Mouse (Mus musculus) liver, embryonic 14.5 days (tissue): ENCODE data around the gene Dxo. TPM values are rescaled to one million over a fixed set of nuclear protein-coding genes. Genes with fewer than 3 reads are reported as not detected.
A peak's percentile ranks its signal among the peaks of the same experiment; 100 is the strongest.
"Not testable (repeated sequence)": the region's sequence is repeated elsewhere in the genome, so short reads cannot be mapped to it uniquely, and the experiment has no call there.

ENCODE experiments used
- ATAC-seq: fragments of 200-750 bp; cut with Nextera tagmentation; 2 replicates; pipeline ENCODE4 v1.8.0; 2017; ENCODE audit warnings: moderate number of reproducible peaks, mild to moderate bottlenecking, moderate library complexity; ENCODE audit not compliant: insufficient read depth
- DNase-seq, 3 experiments: peaks; one replicate each; pipeline ENCODE4 v3.0.0-alpha.2; 2012 to 2013; ENCODE audit warnings: low read depth in 3 of 3, low spot score in 3 of 3
- H3K27ac ChIP-seq: fragments of 300-500 bp; sonication (generic); 2 replicates; pipeline ENCODE4 v1.5.1; 2014; ENCODE audit warnings: moderate library complexity, mild to moderate bottlenecking, control low read depth, inconsistent platforms
- H3K27me3 ChIP-seq: fragments of 300-500 bp; sonication (generic); 2 replicates; pipeline ENCODE4 v1.6.1; 2014; ENCODE audit warnings: mild to moderate bottlenecking, low read length, moderate library complexity; ENCODE audit not compliant: control insufficient read depth, insufficient read depth
- H3K36me3 ChIP-seq: fragments of 300-500 bp; sonication (generic); replicated peaks from 2 replicates; pipeline ENCODE4 v1.6.1; 2014; ENCODE audit warnings: low read depth; ENCODE audit not compliant: control insufficient read depth, insufficient read depth
- H3K4me1 ChIP-seq, 2 experiments: fragments of 200-500 bp in 1 of 2; fragments of 300-500 bp in 1 of 2; sonication (generic) in 1 of 2; replicated peaks; 2 replicates each; pipeline ENCODE4 v1.6.1; 2012 to 2014; ENCODE audit warnings: antibody characterized with exemption in 1 of 2, inconsistent platforms in 1 of 2, low read length in 1 of 2; ENCODE audit not compliant: control insufficient read depth in 2 of 2, insufficient read depth in 2 of 2
- H3K4me2 ChIP-seq: fragments of 300-500 bp; sonication (generic); 2 replicates; pipeline ENCODE4 v1.6.1; 2014; ENCODE audit warnings: low read depth, mild to moderate bottlenecking, control low read depth, moderate library complexity
- H3K4me3 ChIP-seq, 2 experiments: fragments of 200-500 bp in 1 of 2; fragments of 300-500 bp in 1 of 2; sonication (generic) in 1 of 2; 2 replicates each; pipeline ENCODE4 v1.5.1; 2012 to 2014; ENCODE audit warnings: low read depth in 2 of 2, low read length in 2 of 2, mild to moderate bottlenecking in 2 of 2, control low read depth in 1 of 2, inconsistent platforms in 1 of 2, moderate library complexity in 1 of 2; ENCODE audit not compliant: insufficient read depth in 1 of 2
- H3K9ac ChIP-seq: fragments of 300-500 bp; sonication (generic); replicated peaks from 2 replicates; pipeline ENCODE4 v1.6.1; 2014; ENCODE audit warnings: mild to moderate bottlenecking, control low read depth, moderate library complexity
- H3K9me3 ChIP-seq: fragments of 300-500 bp; sonication (generic); 2 replicates; pipeline ENCODE4 v1.6.1; 2016; ENCODE audit warnings: low read length, mixed read lengths; ENCODE audit not compliant: control insufficient read depth
- CTCF ChIP-seq: IDR thresholded peaks from 2 replicates; pipeline ENCODE4 v1.5.1; 2016; ENCODE audit warnings: antibody characterized with exemption, low read depth, control low read depth
- EP300 ChIP-seq: IDR thresholded peaks from 2 replicates; pipeline ENCODE4 v1.6.1; 2016; ENCODE audit warnings: antibody characterized with exemption, low read depth
- WGBS: fragments of 180-500 bp; shearing (Covaris S2); extraction: QIAGEN DNeasy Blood & Tissue Kit; methylation state at CpG from one replicate; pipeline ENCODE4 v1.1.7; 2014; ENCODE audit not compliant: insufficient replicate concordance; 5-methylcytosine and 5-hydroxymethylcytosine counted together
- polyA plus RNA-seq, 2 experiments: library from polyadenylated mRNA; depleted of rRNA in 1 of 2; stranded (reverse) in 1 of 2; unstranded in 1 of 2; fragments of >200 nt; fragmentation: Nextera tagmentation in 1 of 2; extraction: Ambion mirVana in 1 of 2; gene quantifications; 2 replicates each; pipeline versions ENCODE4 v1.2.1 to v1.2.3; 2012 to 2014

Dxo gene
- polyA plus RNA-seq (2012; rRNA removed): 27.7 and 30.6 TPM in 2 replicates
- polyA plus RNA-seq (2014; fragmentation: Nextera tagmentation; extraction: Ambion mirVana): 24.0 and 28.1 TPM in 2 replicates

DNA sequence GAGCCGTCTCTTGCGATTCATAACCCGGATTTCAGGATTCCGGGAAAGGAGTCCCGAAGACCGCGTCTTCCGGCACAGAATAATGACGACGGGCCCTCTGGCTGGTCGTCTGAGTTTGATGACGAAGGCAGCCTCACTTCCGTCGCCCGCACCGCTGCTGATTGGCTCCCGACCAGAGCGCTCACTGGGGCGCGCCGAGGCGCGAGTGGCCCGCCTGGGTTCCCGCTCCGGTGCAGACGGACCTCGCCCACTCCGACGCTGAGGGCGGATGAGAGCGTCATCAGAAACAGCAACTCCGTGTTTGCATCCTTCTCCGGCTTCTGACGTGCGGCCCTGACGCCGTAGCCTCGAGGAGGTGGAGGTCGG lies at the start of gene Dxo, which contains the start of gene Stk19:
Gene Dxo (plus strand): TSS at position 164 of the 366 bp plus-strand sequence.
Gene Stk19 (minus strand): TSS at position 90 of the 366 bp plus-strand sequence.
- Histone ChIP-seq H3K36me3 (peaks cover 19% of the 10 kb centered on the region), H3K27me3 (no peaks in the 10 kb centered on the region), H3K4me2 (peak within 1 kb of the TSS; percentile 99), H3K9me3 (no peaks in the 10 kb centered on the region), H3K4me1 (peaks cover 11 to 16% of the 10 kb centered on the region in 2 experiments), H3K4me3 (peak within 1 kb of the TSS; percentile 70 to 75), H3K9ac (peak within 1 kb of the TSS; percentile 90), H3K27ac (peak within 1 kb of the TSS; percentile 81)
- peak; percentile 91 to 92 (median 91) for DNase-seq
- TF ChIP-seq CTCF (no peak), EP300 (no peak)
- peak; percentile 93 for ATAC-seq
- WGBS: under 1% methylated on average over 40 of the region's 40 CpGs

DNA sequence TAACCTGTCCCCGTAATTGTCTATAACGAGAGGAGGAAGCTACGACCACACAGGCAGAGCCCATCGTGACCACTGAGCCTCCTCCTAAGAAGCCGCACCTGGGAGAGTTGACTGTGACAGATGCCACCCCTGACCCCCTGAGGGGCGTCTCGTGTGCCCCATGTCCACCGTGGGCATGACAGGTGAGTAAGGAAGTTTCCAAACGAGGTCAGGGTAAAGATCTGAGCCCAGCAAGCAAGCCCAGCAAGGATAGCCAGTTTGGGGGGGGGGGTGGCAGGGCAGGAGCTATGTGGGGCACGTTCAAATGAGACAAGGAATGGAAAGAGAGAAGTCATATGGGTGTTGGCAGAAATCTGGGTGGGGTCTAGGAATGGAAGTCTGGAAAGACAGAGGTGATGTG lies 41.8 kb upstream of the Dxo start:
- DNase-seq: no peak
- TF ChIP-seq EP300 (no peak), CTCF (no peak)

GRCm38 (mm10) chr17:34795633-34796032 lies 41.2 kb upstream of the Dxo start:
- H3K27ac ChIP-seq: no peak overlapping the region
- H3K4me1 ChIP-seq: no peaks in the 10 kb centered on the region
- H3K4me3 ChIP-seq: no peak overlapping the region
- WGBS: 58% methylated on average over 9 of the region's 9 CpGs
- no peak overlapping the region for H3K9ac ChIP-seq
- no peak for TF ChIP-seq EP300
- TF ChIP-seq CTCF: peak; percentile 74
- H3K4me2 ChIP-seq: no peak overlapping the region
- no peaks in the 10 kb centered on the region for H3K9me3 ChIP-seq
- ATAC-seq (no peak), DNase-seq (no peak)
- no peaks in the 10 kb centered on the region for H3K27me3 ChIP-seq
- no peaks in the 10 kb centered on the region for H3K36me3 ChIP-seq

More for the DNA sequence above, 41.8 kb upstream of the Dxo start:
- Histone ChIP-seq H3K27me3 (no peaks in the 10 kb centered on the region), H3K4me1 (no peaks in the 10 kb centered on the region), H3K4me2 (no peak overlapping the region), H3K36me3 (no peaks in the 10 kb centered on the region), H3K9ac (no peak overlapping the region), H3K9me3 (no peaks in the 10 kb centered on the region), H3K4me3 (no peak overlapping the region), H3K27ac (no peak overlapping the region)
- no peak for ATAC-seq
- WGBS: 67% methylated on average over 10 of the region's 10 CpGs

- H3K9me3 ChIP-seq: no peaks in the 10 kb centered on the region
- H3K9ac ChIP-seq: no peak overlapping the region
- H3K4me2 ChIP-seq: no peak overlapping the region
- H3K4me3 ChIP-seq: no peak overlapping the region
- WGBS: 54% methylated on average over 8 of the region's 8 CpGs
- no peaks in the 10 kb centered on the region for H3K36me3 ChIP-seq
- H3K4me1 ChIP-seq: no peaks in the 10 kb centered on the region
- DNase-seq: no peak
- H3K27me3 ChIP-seq: no peaks in the 10 kb centered on the region
- no peak for ATAC-seq
- no peak overlapping the region for H3K27ac ChIP-seq
- no peak for TF ChIP-seq CTCF
- no peak for TF ChIP-seq EP300
Observed at GRCm38 (mm10) chr17:34796311-34797140, 40.3 kb upstream of the Dxo start.

GRCm38 (mm10) chr17:34797211-34797995 lies 39.4 kb upstream of the Dxo start:
- not testable (repeated sequence) for H3K27ac ChIP-seq, H3K4me2 ChIP-seq, H3K36me3 ChIP-seq, H3K9ac ChIP-seq, H3K9me3 ChIP-seq, ATAC-seq, H3K27me3 ChIP-seq, H3K4me1 ChIP-seq, DNase-seq, H3K4me3 ChIP-seq
- 67% methylated on average over 10 of the region's 10 CpGs for WGBS

GRCm38 (mm10) chr17:34798071-34798470 lies 38.7 kb upstream of the Dxo start:
- H3K4me2 ChIP-seq, H3K36me3 ChIP-seq, DNase-seq, H3K4me3 ChIP-seq, ATAC-seq, H3K4me1 ChIP-seq, H3K27me3 ChIP-seq, H3K9me3 ChIP-seq, H3K27ac ChIP-seq, H3K9ac ChIP-seq: not testable (repeated sequence)
- WGBS: 66% methylated on average over 6 of the region's 7 CpGs
